Mouse (Mus musculus) olfactory bulb, adult 2 months (tissue): Measurements from ENCODE around the gene Tmem210.

ENCODE experiments used
- CTCF ChIP-seq: fragments of 200-500 bp; IDR thresholded peaks from 2 replicates; pipeline ENCODE4 v1.5.1; 2012; ENCODE audit warnings: low read depth, mild to moderate bottlenecking, low read length, moderate library complexity; ENCODE audit not compliant: insufficient read depth
- POLR2A ChIP-seq: fragments of 200-500 bp; IDR thresholded peaks from 2 replicates; pipeline ENCODE4 v1.6.1; 2012; ENCODE audit warnings: mild to moderate bottlenecking, low read depth, low read length, moderate library complexity; ENCODE audit not compliant: insufficient read depth

DNA sequence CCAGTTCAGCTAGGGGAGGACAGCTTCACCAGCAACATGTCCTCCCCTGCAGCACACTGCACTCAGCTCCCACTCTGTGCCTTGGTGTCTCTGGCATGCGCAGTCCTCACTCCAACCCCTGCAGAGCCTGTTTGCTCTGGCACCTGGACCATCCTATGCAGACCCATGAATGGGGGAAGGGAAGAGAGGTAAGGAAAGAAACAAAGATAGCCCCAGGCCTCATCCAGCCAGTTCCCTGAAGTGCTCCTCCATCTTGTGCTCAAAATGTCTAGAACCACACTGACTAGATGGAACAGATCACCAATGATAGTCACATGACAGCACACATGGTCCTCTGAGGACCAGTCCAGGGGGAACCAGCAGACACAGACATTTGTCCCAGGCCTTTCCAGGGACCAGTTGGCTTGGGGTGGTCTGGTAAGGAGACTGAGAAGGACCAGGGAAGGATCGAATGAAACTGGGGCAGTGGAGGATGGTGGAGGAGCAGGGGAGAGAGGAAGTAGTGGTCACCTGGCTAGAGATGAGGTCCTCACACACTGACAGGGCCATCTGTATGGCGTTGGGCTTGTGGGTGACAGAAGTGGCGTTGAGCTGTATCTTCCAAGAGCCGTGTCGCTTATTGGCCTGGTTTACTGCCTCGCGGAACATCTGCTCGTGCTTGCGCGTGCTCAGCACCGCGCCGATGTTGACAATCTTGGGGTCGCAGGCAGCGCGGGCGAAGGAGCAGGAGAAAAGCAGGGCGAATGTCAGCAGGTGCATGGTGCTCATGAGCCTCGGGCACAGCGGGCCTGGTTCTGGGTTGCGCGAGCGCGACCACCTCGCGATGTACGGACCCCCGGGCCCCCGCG is 30.4 kb downstream of the Tmem210 start:
- no peak for TF ChIP-seq CTCF
- TF ChIP-seq POLR2A, result no peak
